Mouse (Mus musculus): ENCODE data around the gene Dnaaf1. TPM values are rescaled to one million over a fixed set of nuclear protein-coding genes. Genes with fewer than 3 reads are reported as not detected.

The Dnaaf1 gene
- total RNA-seq, 2 experiments from 2014 or later: 0.32 to 0.48 TPM

DNA sequence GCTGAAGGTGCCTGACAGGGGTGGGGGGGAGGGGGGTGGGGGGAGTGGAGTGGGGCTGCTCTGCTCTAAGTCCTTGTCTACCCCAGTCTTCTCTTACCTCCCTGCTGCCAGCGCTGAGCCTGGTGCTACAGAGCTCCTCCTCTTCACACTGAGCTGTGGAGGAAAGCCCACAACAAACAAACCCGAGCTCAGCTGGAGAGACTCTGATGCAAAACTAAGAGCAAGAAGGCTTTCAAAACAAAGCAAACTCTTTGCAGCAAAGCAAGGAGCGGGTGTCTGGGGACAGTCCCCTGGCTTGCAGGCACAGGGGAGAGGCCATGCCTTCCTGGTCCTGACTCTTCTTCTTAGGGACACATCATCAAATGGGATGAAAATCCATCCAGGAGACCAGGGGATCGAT is 5.2 kb upstream of the Dnaaf1 start:
- DNase-seq (ENCODE audit: low spot score in 2 of 2): no peak

DNA sequence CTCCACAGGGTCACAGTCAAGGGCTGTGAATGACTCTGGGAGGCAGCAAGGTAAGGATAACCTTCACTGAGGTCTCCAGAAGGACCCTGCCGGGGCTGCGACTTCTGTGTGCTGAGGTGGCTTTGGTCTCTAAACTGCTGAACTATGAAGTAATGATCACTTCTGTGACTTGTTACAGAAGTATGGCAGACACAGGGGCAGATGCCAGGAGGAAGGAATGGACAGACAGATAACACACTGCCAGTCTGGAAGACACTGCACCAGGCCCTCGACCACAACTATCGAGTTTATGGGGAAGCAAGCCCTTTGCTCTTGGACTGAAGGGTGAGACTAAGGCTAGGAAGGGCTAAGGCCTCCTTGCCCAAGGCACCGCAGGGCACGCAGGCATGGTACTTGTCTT is 3.9 kb upstream of the Dnaaf1 start:
- DNase-seq (ENCODE audit: low spot score in 2 of 2): no peak

DNA sequence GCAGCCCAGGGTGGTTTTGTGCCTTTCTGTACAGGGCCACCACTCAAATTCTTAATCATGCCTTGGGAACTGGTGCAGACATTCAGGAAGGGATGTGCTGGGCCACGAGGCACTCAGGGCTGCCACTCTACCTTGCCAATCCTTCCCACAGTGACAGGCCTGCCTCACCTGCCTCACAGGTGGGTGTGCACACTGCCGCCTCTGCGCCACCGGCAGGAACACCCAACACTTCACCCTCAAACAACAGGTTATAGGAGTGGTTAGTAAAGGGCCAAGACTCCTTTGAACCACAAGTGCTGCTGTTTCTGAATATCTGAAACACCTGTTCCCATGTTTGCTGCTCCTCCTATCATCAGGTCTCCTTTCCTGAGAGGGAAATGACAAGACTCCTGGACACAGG is 2.6 kb upstream of the Dnaaf1 start:
- DNase-seq (ENCODE audit: low spot score in 2 of 2): no peak

DNA sequence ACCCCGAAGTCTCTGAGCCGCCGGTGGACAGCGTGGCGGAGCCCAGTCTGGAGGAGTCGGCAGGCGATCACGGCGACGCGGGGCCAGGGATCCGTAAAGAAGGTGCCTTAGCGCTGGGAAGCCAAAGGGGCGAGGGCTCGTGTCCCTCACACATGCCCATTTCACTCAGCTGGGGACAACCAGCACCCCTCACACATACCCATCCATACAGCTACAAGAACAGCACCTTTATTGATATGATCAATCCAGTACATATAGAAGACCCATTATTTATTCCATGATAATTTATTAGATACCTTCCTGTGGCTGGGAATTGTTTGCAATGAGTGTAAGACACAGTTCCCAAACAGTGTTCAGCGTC is 311 bp downstream of the Dnaaf1 start:
- DNase-seq (ENCODE audit: low spot score in 2 of 2): no peak

DNA sequence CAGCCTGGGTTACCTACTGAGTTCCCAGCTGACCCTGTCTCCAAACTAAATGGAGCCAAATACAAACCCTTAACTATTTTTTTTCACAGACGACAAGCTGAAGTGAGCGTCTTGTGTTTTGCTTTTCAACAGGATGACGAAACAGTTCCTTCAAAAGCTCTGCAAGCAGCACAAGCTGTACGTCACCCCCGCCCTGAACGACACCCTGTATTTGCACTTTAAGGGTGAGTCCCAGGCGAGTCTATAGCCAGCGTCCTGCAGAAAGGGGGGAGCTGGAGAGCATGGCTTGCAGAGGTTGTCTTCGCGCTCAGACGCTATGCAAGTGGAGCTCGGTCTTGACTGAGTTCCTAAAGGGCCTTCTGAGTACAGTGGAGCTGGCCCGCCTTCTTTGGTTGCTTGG is 4.1 kb downstream of the Dnaaf1 start:
- DNase-seq (ENCODE audit: low spot score in 2 of 2): no peak

DNA sequence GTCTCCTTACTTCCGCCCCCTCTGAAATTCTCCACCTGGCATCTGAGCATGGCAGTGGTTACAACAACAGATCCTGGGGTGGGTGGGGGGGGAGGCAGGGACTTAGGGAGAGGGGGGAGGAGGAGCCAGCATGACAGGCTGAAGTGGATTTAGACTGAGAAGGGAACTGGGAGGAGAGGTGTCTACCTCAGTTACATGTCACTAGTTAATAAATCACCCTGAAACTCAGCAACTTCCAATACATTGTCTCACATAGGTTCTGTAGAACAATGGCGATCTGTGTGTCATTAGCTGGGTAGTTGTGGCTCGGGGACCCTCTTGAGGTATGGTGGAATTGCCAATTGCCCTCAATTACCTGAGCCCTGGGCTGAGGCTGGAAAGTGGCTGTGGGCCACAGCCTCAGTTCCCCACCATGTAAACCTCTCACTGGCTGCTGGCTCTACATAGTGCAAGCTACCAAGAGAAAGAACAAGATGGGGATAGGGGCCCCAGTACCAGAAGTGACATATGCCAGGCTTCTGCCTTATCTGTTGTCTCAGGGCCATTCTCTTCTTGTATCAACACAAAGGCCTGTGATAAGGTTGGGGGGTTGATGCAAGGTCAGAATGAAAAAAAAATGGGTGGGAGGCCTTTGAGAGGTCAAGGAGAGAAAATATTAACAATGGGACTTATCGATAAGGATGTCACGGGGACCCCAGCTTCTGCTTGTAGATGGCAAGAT is 5.6 kb downstream of the Dnaaf1 start:
- DNase-seq (ENCODE audit: low spot score in 2 of 2): no peak

DNA sequence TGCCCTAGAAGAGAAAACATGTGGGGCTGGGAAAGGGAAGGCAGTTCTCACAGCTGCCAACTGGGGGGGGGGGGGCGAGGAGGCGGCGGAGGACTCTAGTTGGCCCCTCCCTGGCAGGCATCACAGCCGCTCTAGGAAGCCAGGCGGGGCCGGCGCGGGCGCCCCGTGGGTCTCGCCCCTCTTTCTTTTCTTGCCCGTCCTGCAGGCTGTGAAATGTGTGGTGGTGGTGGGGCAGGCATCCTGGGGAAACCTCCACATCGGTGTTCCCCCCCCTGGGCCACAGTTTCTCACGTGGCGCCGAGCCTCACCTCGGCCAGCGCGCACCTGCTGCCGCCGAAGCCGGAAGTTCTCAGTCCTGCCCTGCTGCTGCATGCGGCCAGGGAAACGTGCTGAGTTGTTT is 10.9 kb downstream of the Dnaaf1 start:
- no peak for DNase-seq (ENCODE audit: low spot score in 2 of 2)

DNA sequence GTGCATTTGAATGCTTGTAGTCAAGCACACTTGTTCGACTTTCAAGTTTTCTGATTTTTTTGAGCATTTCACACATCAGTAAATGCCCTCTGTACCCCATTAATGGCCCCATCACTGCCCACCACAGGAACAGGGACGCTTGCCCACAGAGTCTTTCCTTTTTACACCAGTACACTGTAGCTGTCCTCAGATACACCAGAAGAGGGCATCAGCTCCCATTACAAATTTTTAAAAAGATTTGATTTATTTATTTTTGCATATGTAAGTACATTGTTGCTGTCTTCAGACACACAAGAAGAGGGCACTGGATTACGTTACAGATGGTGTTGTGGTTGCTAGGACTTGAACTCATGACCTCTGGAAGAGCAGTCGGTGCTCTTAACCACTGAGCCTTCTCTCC is 13.3 kb downstream of the Dnaaf1 start:
- DNase-seq (ENCODE audit: low spot score in 2 of 2): no peak

DNA sequence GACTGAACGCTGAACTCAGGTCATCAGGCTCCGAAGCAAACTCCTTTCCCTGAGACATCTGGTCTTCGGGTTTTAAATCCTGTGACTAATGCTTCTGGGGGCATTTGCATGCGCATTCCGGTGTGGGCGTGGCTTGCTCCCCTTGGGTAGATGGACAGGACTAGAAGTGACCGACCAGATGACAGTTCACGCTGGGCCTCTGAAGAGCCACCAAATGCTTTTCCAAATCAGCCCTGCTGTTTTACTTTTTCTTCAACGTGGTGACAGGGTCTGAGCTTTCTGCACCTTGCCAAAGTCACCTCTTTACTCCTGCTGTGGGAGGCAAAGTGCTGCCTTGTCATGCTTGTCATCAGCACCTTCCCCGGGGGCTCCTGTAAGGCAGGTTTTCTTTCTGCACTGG is 13.8 kb downstream of the Dnaaf1 start:
- no peak for DNase-seq (ENCODE audit: low spot score in 2 of 2)

DNA sequence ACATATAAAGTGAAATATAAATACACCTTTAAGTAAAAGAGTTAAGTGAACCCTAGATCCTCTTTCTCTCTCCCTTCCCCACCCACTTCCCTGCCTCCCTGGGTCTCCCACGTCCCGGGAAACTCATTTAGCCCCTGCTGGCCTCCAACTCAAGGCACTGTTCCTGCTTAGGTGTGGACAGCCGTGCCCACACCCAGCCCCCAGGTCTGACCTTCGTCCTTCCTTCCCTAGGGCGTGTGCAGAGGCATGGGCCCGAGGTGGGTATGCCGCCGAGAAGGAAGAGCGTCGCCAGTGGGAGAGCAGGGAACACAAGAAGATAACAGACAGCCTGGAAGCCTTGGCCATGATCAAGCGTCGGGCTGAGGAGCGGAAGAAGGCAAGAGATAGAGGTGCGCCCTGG is 15.3 kb downstream of the Dnaaf1 start:
- DNase-seq (ENCODE audit: low spot score in 2 of 2): no peak

DNA sequence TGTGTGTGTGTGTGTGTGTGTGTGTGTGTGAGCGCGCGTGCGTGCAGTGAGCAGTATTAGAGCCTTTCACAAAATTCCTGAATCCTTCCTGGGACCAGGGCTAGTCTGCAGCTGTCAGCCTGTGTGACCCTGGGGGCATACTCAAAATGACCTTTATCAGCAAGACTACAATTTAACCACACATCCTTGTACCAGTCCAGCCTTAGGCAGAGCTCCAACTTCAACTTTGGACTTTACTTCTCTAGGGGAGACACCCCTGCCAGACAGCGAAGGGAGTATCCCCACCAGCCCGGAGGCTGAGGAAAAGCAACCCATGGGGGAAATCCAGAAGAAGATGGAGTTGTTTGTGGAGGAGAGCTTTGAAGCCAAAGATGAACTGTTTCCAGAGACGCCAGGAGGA is 16.4 kb downstream of the Dnaaf1 start:
- DNase-seq (ENCODE audit: low spot score in 2 of 2): no peak

DNA sequence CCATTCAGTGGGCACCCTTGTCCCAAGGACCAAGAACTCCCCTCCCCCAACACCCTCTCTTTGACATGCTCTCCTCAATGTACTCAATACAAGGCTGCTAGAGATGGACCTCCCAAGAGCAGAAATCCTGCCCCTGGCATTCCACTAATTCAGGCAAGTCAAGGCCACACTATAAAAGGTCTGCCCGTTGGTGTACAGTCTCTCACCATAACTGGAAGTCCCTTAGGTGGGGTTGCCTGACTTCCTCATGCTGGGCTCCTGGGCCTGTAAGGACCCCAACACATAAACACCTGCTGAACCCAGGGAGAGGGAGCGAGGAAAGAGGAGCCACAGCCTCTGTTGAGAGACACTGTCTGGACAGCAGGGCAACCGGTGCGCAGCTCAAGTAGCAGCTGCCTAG is 28.7 kb downstream of the Dnaaf1 start:
- DNase-seq (ENCODE audit: low spot score in 2 of 2): no peak

DNA sequence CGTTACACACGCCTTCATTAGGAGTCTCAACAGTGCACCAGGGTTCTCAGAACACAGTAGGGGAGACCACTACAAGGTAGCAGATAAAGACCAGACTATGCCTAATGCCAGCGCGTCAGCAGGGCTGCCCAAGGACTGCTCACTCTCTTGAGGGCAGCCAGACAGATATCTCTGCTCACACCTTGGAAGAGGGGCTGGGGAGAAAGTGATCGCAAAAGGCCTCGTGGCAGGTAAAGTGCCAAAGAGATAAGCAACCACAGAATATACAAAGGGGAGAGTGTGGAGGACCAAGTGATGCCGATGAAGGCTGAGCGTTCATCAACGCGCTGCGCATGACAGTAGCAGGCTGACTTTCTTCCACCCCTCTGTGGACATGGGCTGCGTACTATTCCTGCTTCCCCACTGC is 29.4 kb downstream of the Dnaaf1 start:
- no peak for DNase-seq (ENCODE audit: low spot score in 2 of 2)

DNA sequence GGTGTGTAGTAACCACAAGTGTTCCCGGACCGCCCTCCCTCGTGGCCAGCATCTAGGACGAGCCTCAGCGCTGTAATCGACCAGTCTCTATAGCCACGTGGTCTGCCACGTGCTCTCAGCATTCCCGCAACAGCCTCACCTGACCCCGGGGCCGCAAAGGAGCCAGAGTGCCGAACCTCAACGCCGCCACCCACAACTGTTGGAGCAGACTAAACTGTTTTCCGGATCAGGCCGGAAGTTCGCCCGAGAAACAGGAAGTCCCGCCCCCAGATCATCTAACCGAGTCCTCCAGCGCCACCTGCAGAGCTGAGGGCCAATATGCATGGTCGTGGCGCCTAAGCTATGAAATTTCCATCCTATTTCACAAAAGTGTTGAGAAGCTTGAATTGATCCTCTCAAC is 30.0 kb downstream of the Dnaaf1 start, which contains the start of gene Taf1c:
Gene Taf1c (minus strand): TSS at position 227 of the 400 bp plus-strand sequence.
- DNase-seq (ENCODE audit: low spot score in 2 of 2): peak; percentile 88 to 95

DNA sequence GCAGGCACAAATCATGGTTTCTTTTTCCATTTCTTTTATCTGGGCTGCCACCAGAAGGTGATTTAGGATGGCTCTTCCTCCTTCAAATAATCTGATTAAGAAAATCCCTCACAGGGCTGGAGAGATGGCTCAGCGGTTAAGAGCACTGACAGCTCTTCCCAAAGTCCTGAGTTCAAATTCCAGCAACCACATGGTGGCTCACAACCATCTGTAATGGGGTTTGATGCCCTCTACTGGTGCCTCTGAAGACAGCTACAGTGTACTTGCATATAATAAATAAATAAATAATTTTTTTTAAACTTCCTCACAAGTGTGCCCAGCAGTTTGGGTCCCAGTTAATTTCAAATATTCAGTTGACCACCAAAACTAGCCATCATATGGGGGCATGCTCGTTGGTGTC is 31.2 kb downstream of the Dnaaf1 start:
- no peak for DNase-seq (ENCODE audit: low spot score in 2 of 2)

DNA sequence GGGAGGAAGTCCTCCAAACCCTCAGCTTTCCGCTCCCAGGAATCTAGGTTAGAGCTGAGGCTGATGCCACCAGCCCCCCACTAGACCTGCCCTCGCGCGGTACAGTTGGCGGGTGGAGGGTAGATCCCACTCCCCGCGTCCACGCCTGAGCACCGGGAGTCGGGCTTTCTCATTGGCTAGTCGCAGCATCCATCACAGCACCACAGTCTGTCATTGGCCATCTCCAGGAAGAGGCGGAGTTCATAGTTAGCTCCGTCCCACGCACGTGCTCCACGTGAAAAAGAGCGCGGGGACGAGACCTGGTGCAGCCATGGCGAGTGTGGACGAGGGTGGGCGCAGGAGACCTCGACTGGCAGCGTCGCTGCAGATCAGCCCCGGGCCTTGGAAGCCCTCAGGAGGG is 37.4 kb downstream of the Dnaaf1 start, which contains the start of gene Adad2:
Gene Adad2 (plus strand): TSS at position 277 of the 400 bp plus-strand sequence.
- no peak for DNase-seq (ENCODE audit: low spot score in 2 of 2)

DNA sequence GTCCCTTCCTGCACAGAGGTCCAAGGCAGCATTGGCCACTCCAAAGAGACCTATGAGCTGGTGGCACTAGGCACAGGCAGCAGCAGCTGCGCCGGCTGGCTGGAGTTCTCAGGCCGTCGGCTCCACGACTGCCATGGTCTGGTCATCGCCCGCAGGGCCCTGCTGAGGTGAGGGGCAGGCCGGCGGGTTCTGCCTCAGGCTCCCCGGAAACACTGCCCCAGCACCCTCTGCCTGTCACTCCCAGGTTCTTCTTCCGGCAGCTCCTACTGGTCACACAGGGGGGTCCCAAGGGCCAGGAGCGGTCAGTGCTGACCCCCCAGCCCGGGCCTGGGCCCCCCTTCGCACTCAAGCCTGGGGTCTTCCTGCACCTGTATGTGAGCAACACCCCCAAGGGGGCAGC is 40.1 kb downstream of the Dnaaf1 start:
- no peak for DNase-seq (ENCODE audit: low spot score in 2 of 2)

DNA sequence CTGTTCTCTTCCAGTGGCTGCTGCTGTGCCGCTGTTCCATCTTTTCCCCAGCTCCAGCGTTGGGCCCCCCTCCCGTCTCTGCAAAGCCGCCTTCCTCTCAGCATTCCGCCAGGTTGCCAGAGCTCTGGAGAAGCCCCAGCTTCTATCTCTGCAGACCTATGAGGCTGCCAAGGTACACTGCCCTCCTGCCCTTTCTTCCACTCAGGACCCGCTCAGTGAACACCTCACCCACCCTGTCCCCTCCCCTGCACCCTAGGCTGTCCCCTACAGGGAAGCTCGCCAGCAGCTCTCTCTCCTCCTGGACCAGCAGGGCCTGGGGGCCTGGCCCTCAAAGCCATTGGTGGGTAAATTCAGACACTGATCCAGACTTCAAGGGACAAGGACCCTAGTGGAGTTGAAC is 41.3 kb downstream of the Dnaaf1 start:
- no peak for DNase-seq (ENCODE audit: low spot score in 2 of 2)

DNA sequence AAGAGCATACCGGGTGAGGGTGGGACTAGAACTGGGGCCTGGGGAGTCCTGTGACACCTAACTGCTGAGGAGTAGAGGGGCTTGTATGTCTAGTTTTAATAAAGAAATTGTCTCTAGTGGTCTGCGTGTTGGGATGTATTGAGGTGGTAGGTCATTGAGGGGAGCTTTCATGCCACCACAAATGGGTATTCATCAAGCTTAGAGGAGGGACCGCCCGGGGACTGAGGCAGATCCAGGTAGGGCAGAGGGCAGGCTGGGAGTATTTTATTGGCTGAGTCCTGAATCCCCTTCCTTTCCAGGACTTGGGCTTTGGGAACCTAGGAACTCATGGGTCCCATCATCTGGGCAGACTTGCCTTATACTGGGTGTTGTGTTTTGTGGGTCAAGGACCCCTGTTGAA is 41.8 kb downstream of the Dnaaf1 start:
- no peak for DNase-seq (ENCODE audit: low spot score in 2 of 2)

DNA sequence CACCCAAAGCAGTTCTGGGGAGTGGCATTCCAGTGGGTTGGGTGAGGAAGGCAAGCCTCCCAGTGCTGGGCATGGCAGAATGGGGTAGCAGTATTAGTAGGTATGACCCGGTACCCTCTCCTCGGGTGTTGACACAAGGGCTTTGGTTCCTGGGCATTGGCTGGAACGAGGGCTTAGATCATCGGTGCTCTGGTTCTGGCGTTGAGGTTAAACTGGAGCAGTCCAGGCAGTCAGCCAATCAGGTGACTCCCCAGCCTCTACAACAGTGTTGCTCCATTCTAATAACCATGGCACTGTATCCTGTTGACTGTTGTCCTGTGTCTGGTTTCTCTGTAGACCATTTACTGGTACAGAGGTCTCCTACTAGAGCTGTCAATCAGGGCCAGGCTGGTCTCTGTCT is 42.6 kb downstream of the Dnaaf1 start:
- DNase-seq (ENCODE audit: low spot score in 2 of 2): no peak

DNA sequence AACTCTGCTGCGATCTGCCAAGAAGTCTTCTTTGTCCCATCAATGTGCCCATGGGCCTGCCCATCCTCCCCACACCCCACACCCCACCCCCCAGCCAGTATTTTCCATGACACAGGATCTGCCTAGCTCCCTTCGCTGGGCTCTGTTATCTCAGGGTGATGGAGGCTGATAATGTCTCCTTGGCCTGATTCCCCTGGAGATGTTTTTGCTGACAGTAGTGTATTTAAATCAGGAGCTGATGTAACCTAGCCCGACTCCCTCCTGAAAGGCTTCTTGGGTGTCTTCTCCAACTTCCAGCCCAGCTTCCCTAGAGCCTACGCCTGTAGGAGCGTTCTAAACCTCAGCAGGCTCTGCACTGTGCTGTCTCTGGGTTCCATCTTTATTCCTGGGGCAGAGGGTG is 43.9 kb downstream of the Dnaaf1 start:
- DNase-seq (ENCODE audit: low spot score in 2 of 2): no peak

DNA sequence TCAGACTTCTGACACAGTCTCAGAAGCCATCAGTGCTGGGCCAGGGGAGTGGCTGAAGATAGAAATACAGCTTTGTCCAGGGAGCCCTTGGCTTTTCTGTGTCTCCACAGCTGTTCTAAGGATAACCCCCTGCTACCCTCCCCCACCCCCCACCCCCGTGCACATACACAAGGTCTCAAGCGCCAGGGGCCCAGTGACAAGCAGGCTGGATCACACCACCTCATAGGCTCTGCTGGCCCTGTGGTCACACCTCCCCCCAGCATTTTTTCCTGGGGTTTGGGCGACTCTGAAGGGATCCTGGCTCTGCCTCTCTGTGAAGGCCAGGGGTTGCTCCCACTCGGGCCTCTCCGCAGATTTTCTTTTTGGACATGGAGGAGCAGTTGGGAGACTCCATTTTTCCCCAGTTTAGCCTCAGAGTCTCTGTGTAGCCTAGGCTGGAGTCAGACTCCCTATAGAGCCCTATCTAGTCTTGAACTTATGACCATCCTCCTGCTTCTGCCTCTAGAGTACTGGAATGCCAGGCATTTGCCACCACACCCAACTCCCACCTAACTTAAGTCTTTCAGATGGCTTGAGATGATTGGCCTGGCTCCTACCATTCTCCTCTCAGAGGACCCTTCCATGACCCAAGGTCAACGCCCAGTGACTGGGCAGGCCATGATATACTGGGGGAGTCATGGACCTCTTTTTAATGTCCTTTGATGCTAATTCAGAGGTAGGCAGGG is 45.2 kb downstream of the Dnaaf1 start:
- no peak for DNase-seq (ENCODE audit: low spot score in 2 of 2)

All from layer of hippocampus, postnatal 14 days (tissue).